Mouse (Mus musculus) thymus, adult 2 months (tissue): Measurements from ENCODE around the gene Pcdh18. TPM values are rescaled to one million over a fixed set of nuclear protein-coding genes. Genes with fewer than 3 reads are reported as not detected.

Source experiments
- DNase-seq: peaks from one replicate; pipeline ENCODE4 v3.0.0; 2021
- H3K27ac ChIP-seq: fragments of 200-500 bp; 2 replicates; pipeline ENCODE4 v1.5.1; 2012; ENCODE audit warnings: low read length, control low read depth; ENCODE audit not compliant: control insufficient read depth, insufficient read depth
- H3K27me3 ChIP-seq: fragments of 200-500 bp; 2 replicates; pipeline ENCODE4 v1.6.1; 2012; ENCODE audit warnings: mild to moderate bottlenecking, low read length, moderate library complexity, mixed read lengths; ENCODE audit not compliant: control insufficient read depth, insufficient read depth
- H3K36me3 ChIP-seq: fragments of 200-500 bp; 2 replicates; pipeline ENCODE4 v1.6.1; 2012; ENCODE audit warnings: mild to moderate bottlenecking, low read length, moderate library complexity; ENCODE audit not compliant: control insufficient read depth, insufficient read depth
- H3K4me1 ChIP-seq: fragments of 200-500 bp; replicated peaks from 2 replicates; pipeline ENCODE4 v1.6.1; 2012; ENCODE audit warnings: low read length; ENCODE audit not compliant: control insufficient read depth, insufficient read depth
- H3K4me3 ChIP-seq: fragments of 200-500 bp; 2 replicates; pipeline ENCODE4 v1.5.1; 2012; ENCODE audit warnings: mild to moderate bottlenecking, low read length, control low read depth, moderate library complexity; ENCODE audit not compliant: control insufficient read depth, insufficient read depth
- CTCF ChIP-seq: fragments of 200-500 bp; IDR thresholded peaks from 2 replicates; pipeline ENCODE4 v1.5.1; 2012; ENCODE audit warnings: mild to moderate bottlenecking, control low read depth, low read length, moderate library complexity, borderline replicate concordance; ENCODE audit not compliant: control insufficient read depth, poor library complexity, insufficient read depth; ENCODE audit errors: extremely low read depth
- POLR2A ChIP-seq: fragments of 200-500 bp; IDR thresholded peaks from 2 replicates; pipeline ENCODE4 v1.6.1; 2012; ENCODE audit warnings: mild to moderate bottlenecking, low read length, control low read depth, moderate library complexity; ENCODE audit not compliant: control insufficient read depth, poor library complexity, insufficient read depth; ENCODE audit errors: extremely low read depth
- WGBS: fragments of 180-500 bp; shearing (Covaris S2); methylation state at CpG from one replicate; pipeline ENCODE4 v1.1.7; 2018; 5-methylcytosine and 5-hydroxymethylcytosine counted together
- polyA plus RNA-seq: library from polyadenylated mRNA; depleted of rRNA; stranded (reverse); fragments of >200 nt; gene quantifications from 2 replicates; pipeline ENCODE4 v1.2.3, GENCODE M21; 2012; rRNA removed

The Pcdh18 gene
- 0.57 and 1.1 TPM in 2 replicates for polyA plus RNA-seq

- WGBS: 2% methylated on average over 43 of the region's 43 CpGs
- Histone ChIP-seq H3K36me3 (no peaks in the 10 kb centered on the region), H3K4me3 (0 out of 2 replicates have a peak within 1 kb of the TSS, but pooled peaks have one; percentile 2), H3K4me1 (no peaks in the 10 kb centered on the region), H3K27me3 (peaks cover 3% of the 10 kb centered on the region; the same call in 1 of the 2 replicates), H3K27ac (no peak within 1 kb of the TSS)
- no peak for DNase-seq
- TF ChIP-seq CTCF (no peak), POLR2A (no peak)
These were observed at the start of gene Pcdh18 for GRCm38 (mm10) chr3:49756870-49757625. TSS of gene Pcdh18 (minus strand) at chr3:49757325.

DNA sequence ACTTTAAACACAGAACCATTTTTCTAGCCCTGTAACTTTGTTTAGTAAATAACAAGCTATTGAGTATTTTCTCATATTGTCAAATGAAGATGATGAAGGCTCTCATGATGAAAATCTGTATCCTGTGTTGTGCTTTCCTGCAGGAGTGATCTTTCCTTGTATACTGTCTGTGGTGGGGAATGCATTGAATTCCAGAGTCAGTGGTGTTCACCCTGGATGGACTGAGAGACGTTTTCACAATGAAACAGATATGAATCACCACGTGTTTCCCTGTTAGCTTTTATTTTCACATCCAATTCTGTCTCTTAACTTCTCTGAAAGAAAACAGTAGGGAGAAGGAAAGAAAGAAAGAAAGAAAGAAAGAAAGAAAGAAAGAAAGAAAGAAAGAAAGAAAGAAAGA is 49.7 kb upstream of the Pcdh18 start:
- H3K4me1 ChIP-seq: no peaks in the 10 kb centered on the region
- H3K4me3 ChIP-seq: no peak overlapping the region
- no peak for DNase-seq
- H3K27me3 ChIP-seq: no peaks in the 10 kb centered on the region
- no peak overlapping the region for H3K27ac ChIP-seq
- H3K36me3 ChIP-seq: no peaks in the 10 kb centered on the region
- no peak for TF ChIP-seq CTCF
- no peak for TF ChIP-seq POLR2A
- 57% methylated on average over 2 of the region's 2 CpGs for WGBS

DNA sequence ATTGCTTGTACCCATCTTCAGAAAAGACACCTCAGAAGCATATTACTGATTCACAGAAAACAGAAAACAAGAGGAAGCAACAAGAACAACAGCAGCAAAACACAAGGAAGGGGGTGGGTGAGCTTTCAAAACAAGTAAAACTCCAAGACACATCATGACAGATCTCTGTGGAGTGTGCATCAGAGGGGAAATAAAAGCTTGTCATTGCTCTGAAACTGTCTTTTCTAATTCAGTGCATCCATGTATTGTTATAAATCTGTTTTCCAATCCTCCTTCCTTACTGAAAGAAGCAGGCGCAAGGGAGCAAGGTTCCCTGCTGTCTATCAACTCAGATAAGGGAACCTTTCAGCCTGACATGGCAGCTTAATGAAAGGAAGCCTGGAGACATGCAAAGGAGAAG is 48.4 kb upstream of the Pcdh18 start:
- no peaks in the 10 kb centered on the region for H3K36me3 ChIP-seq
- H3K27ac ChIP-seq: no peak overlapping the region
- H3K27me3 ChIP-seq: no peaks in the 10 kb centered on the region
- no peak for DNase-seq
- TF ChIP-seq POLR2A: no peak
- no peak for TF ChIP-seq CTCF
- no peak overlapping the region for H3K4me3 ChIP-seq
- 77% methylated on average over 1 of the region's 1 CpGs for WGBS
- H3K4me1 ChIP-seq: no peaks in the 10 kb centered on the region

DNA sequence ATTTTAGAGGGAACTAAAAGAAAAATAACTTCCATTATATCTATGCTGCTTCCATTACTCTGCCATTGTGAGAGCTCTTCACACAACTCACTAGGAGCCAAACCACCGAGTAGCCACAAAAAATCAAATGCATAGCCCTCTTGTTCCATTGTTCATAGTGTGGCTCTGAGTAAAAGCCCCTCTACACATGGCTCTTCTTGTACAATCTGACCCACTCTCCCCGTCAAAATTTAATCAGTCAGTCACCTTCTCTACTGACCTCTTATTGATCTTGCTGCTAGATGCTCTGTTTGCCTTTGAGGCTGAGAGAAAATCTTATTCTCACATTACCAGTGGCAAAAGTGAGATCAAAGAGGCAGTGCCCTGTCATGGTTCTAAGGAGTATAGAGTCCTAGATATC is 31.2 kb upstream of the Pcdh18 start:
- DNase-seq: no peak
- Histone ChIP-seq H3K4me3 (no peak overlapping the region), H3K4me1 (no peaks in the 10 kb centered on the region), H3K27me3 (no peaks in the 10 kb centered on the region), H3K27ac (no peak overlapping the region), H3K36me3 (no peaks in the 10 kb centered on the region)
- no peak for TF ChIP-seq CTCF
- no peak for TF ChIP-seq POLR2A
- 70% methylated on average over 2 of the region's 2 CpGs for WGBS

DNA sequence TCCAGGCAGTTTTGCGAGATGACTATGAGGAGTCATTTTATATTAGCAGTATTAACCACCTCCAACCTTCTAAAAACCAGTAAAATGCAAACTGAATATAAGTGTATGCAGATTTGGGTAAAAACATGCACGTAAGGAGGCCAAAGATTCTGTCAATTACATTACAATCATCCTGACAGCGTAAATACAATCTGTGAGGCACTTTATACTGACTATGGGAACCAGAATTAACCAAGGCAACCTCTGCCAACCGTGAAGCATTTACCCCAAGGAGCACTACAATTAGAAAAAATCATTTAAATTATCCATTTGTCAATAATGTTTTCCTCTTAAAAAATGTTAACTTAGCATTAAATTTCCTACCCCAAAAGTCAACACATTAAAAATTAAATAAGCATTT is 30.6 kb upstream of the Pcdh18 start:
- TF ChIP-seq CTCF (no peak), POLR2A (no peak)
- WGBS: 75% methylated on average over 4 of the region's 4 CpGs
- no peaks in the 10 kb centered on the region for H3K36me3 ChIP-seq
- no peak for DNase-seq
- no peaks in the 10 kb centered on the region for H3K27me3 ChIP-seq
- H3K4me1 ChIP-seq: no peaks in the 10 kb centered on the region
- no peak overlapping the region for H3K27ac ChIP-seq
- H3K4me3 ChIP-seq: no peak overlapping the region

DNA sequence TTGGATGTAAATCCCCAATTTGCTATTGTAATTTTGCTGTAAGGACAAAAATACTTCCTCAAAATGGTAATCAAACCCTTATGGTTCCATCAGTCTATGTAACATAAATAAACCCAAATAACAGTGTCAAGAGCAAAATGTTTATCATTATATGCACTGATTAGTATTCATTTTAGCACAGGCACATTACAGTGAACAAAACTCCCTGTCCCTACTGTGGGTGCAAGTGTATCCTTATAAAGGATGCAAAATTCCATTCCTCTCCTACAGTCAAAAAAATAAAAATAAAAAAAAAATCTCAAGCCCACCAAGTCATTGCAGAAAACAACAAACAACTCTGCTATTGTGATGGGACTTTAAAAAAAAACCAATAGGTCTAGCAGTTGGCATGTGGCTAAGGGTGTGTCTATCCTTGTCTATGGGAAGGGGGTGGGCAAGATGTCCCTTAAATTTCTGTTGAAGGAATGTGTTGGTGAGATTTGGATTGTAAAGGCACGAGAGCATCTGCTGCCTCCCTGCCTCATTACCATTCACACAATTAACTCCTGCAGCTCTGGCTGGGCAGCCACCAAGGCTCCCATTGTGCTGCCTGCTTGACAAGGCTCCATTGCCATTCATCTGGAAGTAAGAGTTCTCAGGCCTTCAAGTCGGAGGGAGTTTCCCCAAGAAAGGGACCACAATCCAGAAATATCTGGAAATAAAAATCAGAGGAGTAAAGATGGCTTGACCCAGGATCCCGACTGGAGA is 12.0 kb upstream of the Pcdh18 start:
- Histone ChIP-seq H3K4me1 (no peaks in the 10 kb centered on the region), H3K36me3 (no peaks in the 10 kb centered on the region), H3K4me3 (no peak overlapping the region), H3K27me3 (no peaks in the 10 kb centered on the region), H3K27ac (no peak overlapping the region)
- WGBS: 66% methylated on average over 3 of the region's 3 CpGs
- TF ChIP-seq CTCF (no peak), POLR2A (no peak)
- no peak for DNase-seq

DNA sequence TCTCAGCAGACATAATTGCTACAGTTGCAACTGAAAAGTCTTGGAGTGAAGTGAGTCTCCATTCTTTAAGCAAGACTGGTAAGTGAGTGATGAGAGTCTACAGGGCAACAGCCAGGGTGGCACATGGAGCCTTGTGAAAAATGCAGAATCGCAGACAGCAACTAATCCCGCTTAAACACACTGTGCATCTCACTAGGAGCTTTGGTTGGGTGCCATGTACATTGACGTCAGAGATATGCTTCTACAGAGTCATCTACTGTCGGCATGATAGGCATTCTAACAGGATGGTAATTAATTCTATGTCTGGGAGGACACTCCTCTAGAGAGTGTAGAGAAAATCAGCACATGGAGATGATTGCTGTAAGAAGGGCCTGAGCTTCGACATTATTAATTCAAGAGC is 5.6 kb upstream of the Pcdh18 start:
- Histone ChIP-seq H3K36me3 (no peaks in the 10 kb centered on the region), H3K27ac (no peak overlapping the region), H3K4me1 (no peaks in the 10 kb centered on the region), H3K4me3 (no peak overlapping the region), H3K27me3 (no peaks in the 10 kb centered on the region)
- no peak for DNase-seq
- TF ChIP-seq CTCF (no peak), POLR2A (no peak)
- 94% methylated on average over 5 of the region's 5 CpGs for WGBS
